Mouse (Mus musculus): ENCODE data around the gene B3galt6. TPM values are rescaled to one million over a fixed set of nuclear protein-coding genes. Genes with fewer than 3 reads are reported as not detected.

The B3galt6 gene
- polyA plus RNA-seq, 1 experiment = 6.6 TPM

GRCm38 (mm10) chr4:156008369-156008768, 15.9 kb upstream of the B3galt6 start:
- TF ChIP-seq CTCF (IDR thresholded peaks at IDR 0.05; ENCODE audit: control insufficient read depth, insufficient read depth, insufficient read length) = no peak
- TF ChIP-seq CEBPB (IDR thresholded peaks at IDR 0.05; ENCODE audit: low read depth) = no peak
- TF ChIP-seq MAX (IDR thresholded peaks at IDR 0.05) = no peak
- TF ChIP-seq USF1 (IDR thresholded peaks at IDR 0.05; ENCODE audit: low read depth) = no peak
- TF ChIP-seq MYOD1 (IDR thresholded peaks at IDR 0.05; ENCODE audit: control insufficient read depth, insufficient read length, low read depth) = no peak
- no peak for TF ChIP-seq FOSL1 (IDR thresholded peaks at IDR 0.05; ENCODE audit: insufficient read depth, low read length, poor library complexity, severe bottlenecking)
- TF ChIP-seq MYOG (IDR thresholded peaks at IDR 0.05; ENCODE audit: control insufficient read depth, extremely low read depth, insufficient read length) = no peak
- Histone ChIP-seq H3K4me3 (ENCODE audit: insufficient read depth, poor library complexity, severe bottlenecking) (no peak overlapping the region), H3K27me3 (ENCODE audit: control insufficient read depth, insufficient read depth, insufficient read length) (no peaks in the 10 kb centered on the region), H3K79me3 (ENCODE audit: low read depth) (no peaks in the 10 kb centered on the region), H3K79me2 (ENCODE audit: control insufficient read depth, insufficient read depth) (no peaks in the 10 kb centered on the region), H3ac (ENCODE audit: control insufficient read depth, insufficient read length, low read depth) (no peak overlapping the region), H3K36me3 (ENCODE audit: control insufficient read depth, insufficient read depth) (peaks cover 80% of the 10 kb centered on the region)

GRCm38 (mm10) chr4:156004109-156004508, 11.7 kb upstream of the B3galt6 start:
- Histone ChIP-seq H3K79me2 (ENCODE audit: control insufficient read depth, insufficient read depth) (no peaks in the 10 kb centered on the region), H3ac (ENCODE audit: control insufficient read depth, insufficient read length, low read depth) (no peak overlapping the region), H3K79me3 (ENCODE audit: low read depth) (no peaks in the 10 kb centered on the region), H3K4me3 (ENCODE audit: insufficient read depth, poor library complexity, severe bottlenecking) (no peak overlapping the region), H3K27me3 (ENCODE audit: control insufficient read depth, insufficient read depth, insufficient read length) (no peaks in the 10 kb centered on the region), H3K36me3 (ENCODE audit: control insufficient read depth, insufficient read depth) (peaks cover 82% of the 10 kb centered on the region)
- TF ChIP-seq MYOD1 (IDR thresholded peaks at IDR 0.05; ENCODE audit: control insufficient read depth, insufficient read length, low read depth) (no peak), CTCF (IDR thresholded peaks at IDR 0.05; ENCODE audit: control insufficient read depth, insufficient read depth, insufficient read length) (no peak)

- peaks cover 59% of the 10 kb centered on the region for H3K79me2 ChIP-seq (ENCODE audit: control insufficient read depth, insufficient read depth)
- peak overlapping the region; percentile 96 for H3K4me3 ChIP-seq (ENCODE audit: insufficient read depth, poor library complexity, severe bottlenecking)
- no peaks in the 10 kb centered on the region for H3K27me3 ChIP-seq (ENCODE audit: control insufficient read depth, insufficient read depth, insufficient read length)
- peaks cover 43% of the 10 kb centered on the region for H3K79me3 ChIP-seq (ENCODE audit: low read depth)
- TF ChIP-seq CEBPB (IDR thresholded peaks at IDR 0.05; ENCODE audit: low read depth) (no peak), CTCF (IDR thresholded peaks at IDR 0.05; ENCODE audit: control insufficient read depth, insufficient read depth, insufficient read length) (no peak), USF1 (IDR thresholded peaks at IDR 0.05; ENCODE audit: low read depth) (no peak), MAX (IDR thresholded peaks at IDR 0.05) (no peak), MYOG (IDR thresholded peaks at IDR 0.05; ENCODE audit: control insufficient read depth, extremely low read depth, insufficient read length) (no peak)
- H3K36me3 ChIP-seq (ENCODE audit: control insufficient read depth, insufficient read depth) = peaks cover 22% of the 10 kb centered on the region
- peak overlapping the region; percentile 87 for H3ac ChIP-seq (ENCODE audit: control insufficient read depth, insufficient read length, low read depth)
These were observed 1.2 kb upstream of the B3galt6 start for GRCm38 (mm10) chr4:155993606-155994005.

GRCm38 (mm10) chr4:155992906-155993547, 578 bp upstream of the B3galt6 start:
- Histone ChIP-seq H3K4me3 (ENCODE audit: insufficient read depth, poor library complexity, severe bottlenecking) (peak overlapping the region; percentile 96), H3K27me3 (ENCODE audit: control insufficient read depth, insufficient read depth, insufficient read length) (no peaks in the 10 kb centered on the region), H3K79me2 (ENCODE audit: control insufficient read depth, insufficient read depth) (peaks cover 59% of the 10 kb centered on the region), H3K36me3 (ENCODE audit: control insufficient read depth, insufficient read depth) (peaks cover 18% of the 10 kb centered on the region), H3ac (ENCODE audit: control insufficient read depth, insufficient read length, low read depth) (peak overlapping the region; percentile 87), H3K79me3 (ENCODE audit: low read depth) (peaks cover 43% of the 10 kb centered on the region)
- TF ChIP-seq USF1 (IDR thresholded peaks at IDR 0.05; ENCODE audit: low read depth) = peak; percentile 97
- no peak for TF ChIP-seq MYOG (IDR thresholded peaks at IDR 0.05; ENCODE audit: control insufficient read depth, extremely low read depth, insufficient read length)

GRCm38 (mm10) chr4:155991908-155992230, 580 bp downstream of the B3galt6 start:
- peak overlapping the region; percentile 90 for H3ac ChIP-seq (ENCODE audit: control insufficient read depth, insufficient read length, low read depth)
- no peak for TF ChIP-seq CEBPB (IDR thresholded peaks at IDR 0.05; ENCODE audit: low read depth)
- no peak for TF ChIP-seq CTCF (IDR thresholded peaks at IDR 0.05; ENCODE audit: control insufficient read depth, insufficient read depth, insufficient read length)
- TF ChIP-seq FOSL1 (IDR thresholded peaks at IDR 0.05; ENCODE audit: insufficient read depth, low read length, poor library complexity, severe bottlenecking) = no peak
- peaks cover 48% of the 10 kb centered on the region for H3K79me2 ChIP-seq (ENCODE audit: control insufficient read depth, insufficient read depth)

GRCm38 (mm10) chr4:155991211-155991907, 1.1 kb downstream of the B3galt6 start:
- Histone ChIP-seq H3K36me3 (ENCODE audit: control insufficient read depth, insufficient read depth) (peaks cover 8% of the 10 kb centered on the region), H3K79me3 (ENCODE audit: low read depth) (peaks cover 34% of the 10 kb centered on the region), H3K4me3 (ENCODE audit: insufficient read depth, poor library complexity, severe bottlenecking) (no peak overlapping the region), H3K79me2 (ENCODE audit: control insufficient read depth, insufficient read depth) (peaks cover 43% of the 10 kb centered on the region), H3K27me3 (ENCODE audit: control insufficient read depth, insufficient read depth, insufficient read length) (no peaks in the 10 kb centered on the region), H3ac (ENCODE audit: control insufficient read depth, insufficient read length, low read depth) (no peak overlapping the region)
- TF ChIP-seq MYOG (IDR thresholded peaks at IDR 0.05; ENCODE audit: control insufficient read depth, extremely low read depth, insufficient read length) (no peak), CTCF (IDR thresholded peaks at IDR 0.05; ENCODE audit: control insufficient read depth, insufficient read depth, insufficient read length) (no peak), USF1 (IDR thresholded peaks at IDR 0.05; ENCODE audit: low read depth) (no peak), CEBPB (IDR thresholded peaks at IDR 0.05; ENCODE audit: low read depth) (no peak)

More at GRCm38 (mm10) chr4:155991908-155992230, 580 bp downstream of the B3galt6 start:
- peak overlapping the region; percentile 39 for H3K4me3 ChIP-seq (ENCODE audit: insufficient read depth, poor library complexity, severe bottlenecking)
- peaks cover 12% of the 10 kb centered on the region for H3K36me3 ChIP-seq (ENCODE audit: control insufficient read depth, insufficient read depth)
- peaks cover 39% of the 10 kb centered on the region for H3K79me3 ChIP-seq (ENCODE audit: low read depth)
- H3K27me3 ChIP-seq (ENCODE audit: control insufficient read depth, insufficient read depth, insufficient read length) = no peaks in the 10 kb centered on the region

All from C2C12 (cell line).